Mouse (Mus musculus) lung, embryonic 16.5 days (tissue): Measurements from ENCODE around the gene Poc1a. TPM values are rescaled to one million over a fixed set of nuclear protein-coding genes. Genes with fewer than 3 reads are reported as not detected.

Experiments used
- ATAC-seq: fragments of 200-750 bp; cut with Nextera tagmentation; 2 replicates; pipeline ENCODE4 v1.8.0; 2017; ENCODE audit warnings: low read depth, mild to moderate bottlenecking, moderate library complexity
- H3K27ac ChIP-seq: fragments of 300-500 bp; sonication (generic); 2 replicates; pipeline ENCODE4 v1.5.1; 2014; ENCODE audit warnings: mild to moderate bottlenecking, control low read depth, low read length
- H3K27me3 ChIP-seq: fragments of 300-500 bp; sonication (generic); 2 replicates; pipeline ENCODE4 v1.6.1; 2014; ENCODE audit warnings: low read depth, low read length, mixed read lengths; ENCODE audit not compliant: control insufficient read depth, insufficient read depth
- H3K36me3 ChIP-seq: fragments of 300-500 bp; sonication (generic); 2 replicates; pipeline ENCODE4 v1.6.1; 2014; ENCODE audit warnings: low read length; ENCODE audit not compliant: control insufficient read depth, insufficient read depth
- H3K4me1 ChIP-seq: fragments of 300-500 bp; sonication (generic); replicated peaks from 2 replicates; pipeline ENCODE4 v1.6.1; 2014; ENCODE audit warnings: low read length, mixed read lengths; ENCODE audit not compliant: control insufficient read depth, insufficient read depth
- H3K4me2 ChIP-seq: fragments of 300-500 bp; sonication (generic); 2 replicates; pipeline ENCODE4 v1.6.1; 2014; ENCODE audit warnings: low read depth, low read length, control low read depth
- H3K4me3 ChIP-seq: fragments of 300-500 bp; sonication (generic); 2 replicates; pipeline ENCODE4 v1.5.1; 2014; ENCODE audit warnings: mild to moderate bottlenecking, low read length, control low read depth
- H3K9ac ChIP-seq: fragments of 300-500 bp; sonication (generic); 2 replicates; pipeline ENCODE4 v1.6.1; 2014; ENCODE audit warnings: low read length, control low read depth
- H3K9me3 ChIP-seq: fragments of 300-500 bp; sonication (generic); 2 replicates; pipeline ENCODE4 v1.6.1; 2016; ENCODE audit warnings: low read length; ENCODE audit not compliant: control insufficient read depth
- WGBS: fragments of 180-500 bp; shearing (Covaris S2); extraction: QIAGEN DNeasy Blood & Tissue Kit; methylation state at CpG from one replicate; pipeline ENCODE4 v1.1.7; 2014; 5-methylcytosine and 5-hydroxymethylcytosine counted together
- polyA plus RNA-seq: library from polyadenylated mRNA; unstranded; fragments of >200 nt; fragmentation: Nextera tagmentation; extraction: Ambion mirVana; gene quantifications from 2 replicates; pipeline ENCODE4 v1.2.1, GENCODE M21; 2015

The Poc1a gene
- polyA plus RNA-seq, 1 experiment from 2014 or later, result 32.3 TPM

- Histone ChIP-seq H3K27ac (no peak overlapping the region), H3K4me2 (no peak overlapping the region), H3K9ac (no peak overlapping the region), H3K36me3 (no peaks in the 10 kb centered on the region), H3K27me3 (no peaks in the 10 kb centered on the region), H3K4me1 (peaks cover 12% of the 10 kb centered on the region), H3K4me3 (no peak overlapping the region), H3K9me3 (no peaks in the 10 kb centered on the region)
- no peak for ATAC-seq
- WGBS, result 74% methylated on average over 3 of the region's 3 CpGs
Observed at GRCm38 (mm10) chr9:106314196-106314595, 33.3 kb downstream of the Poc1a start.

- H3K36me3 ChIP-seq, result no peaks in the 10 kb centered on the region
- no peak overlapping the region for H3K4me3 ChIP-seq
- H3K9ac ChIP-seq, result no peak overlapping the region
- H3K4me2 ChIP-seq, result no peak overlapping the region
- ATAC-seq, result peak; percentile 46
- WGBS, result 38% methylated on average over 2 of the region's 2 CpGs
- H3K9me3 ChIP-seq, result no peaks in the 10 kb centered on the region
- H3K27ac ChIP-seq, result no peak overlapping the region
- no peaks in the 10 kb centered on the region for H3K27me3 ChIP-seq
- H3K4me1 ChIP-seq, result peaks cover 19% of the 10 kb centered on the region
Observed at GRCm38 (mm10) chr9:106318074-106318473, 37.2 kb downstream of the Poc1a start.

GRCm38 (mm10) chr9:106319095-106319494 is 38.2 kb downstream of the Poc1a start:
- Histone ChIP-seq H3K4me3 (no peak overlapping the region), H3K9me3 (no peaks in the 10 kb centered on the region), H3K27me3 (no peaks in the 10 kb centered on the region), H3K36me3 (no peaks in the 10 kb centered on the region), H3K4me1 (peaks cover 22% of the 10 kb centered on the region), H3K4me2 (no peak overlapping the region), H3K9ac (no peak overlapping the region), H3K27ac (no peak overlapping the region)
- ATAC-seq, result no peak
- 47% methylated on average over 2 of the region's 2 CpGs for WGBS

GRCm38 (mm10) chr9:106322497-106322896 is 41.6 kb downstream of the Poc1a start:
- no peaks in the 10 kb centered on the region for H3K36me3 ChIP-seq
- H3K4me3 ChIP-seq, result no peak overlapping the region
- H3K9me3 ChIP-seq, result no peaks in the 10 kb centered on the region
- no peak overlapping the region for H3K27ac ChIP-seq
- no peak overlapping the region for H3K4me2 ChIP-seq
- H3K4me1 ChIP-seq, result peaks cover 34% of the 10 kb centered on the region
- H3K9ac ChIP-seq, result no peak overlapping the region
- H3K27me3 ChIP-seq, result no peaks in the 10 kb centered on the region
- 77% methylated on average over 3 of the region's 3 CpGs for WGBS
- ATAC-seq, result no peak

- peaks cover 29% of the 10 kb centered on the region for H3K4me1 ChIP-seq
- no peak overlapping the region for H3K4me3 ChIP-seq
- no peaks in the 10 kb centered on the region for H3K27me3 ChIP-seq
- peak; percentile 77 for ATAC-seq
- WGBS, result 39% methylated on average over 8 of the region's 8 CpGs
- no peaks in the 10 kb centered on the region for H3K9me3 ChIP-seq
- peak overlapping the region; percentile 89 for H3K27ac ChIP-seq
- no peak overlapping the region for H3K4me2 ChIP-seq
- H3K9ac ChIP-seq, result no peak overlapping the region
- no peaks in the 10 kb centered on the region for H3K36me3 ChIP-seq
Observed at GRCm38 (mm10) chr9:106326241-106326640, 45.4 kb downstream of the Poc1a start.

- no peaks in the 10 kb centered on the region for H3K36me3 ChIP-seq
- WGBS, result 61% methylated on average over 8 of the region's 8 CpGs
- no peak overlapping the region for H3K4me2 ChIP-seq
- no peak overlapping the region for H3K4me3 ChIP-seq
- H3K9ac ChIP-seq, result no peak overlapping the region
- peaks cover 29% of the 10 kb centered on the region for H3K4me1 ChIP-seq
- ATAC-seq, result no peak
- H3K27ac ChIP-seq, result peak overlapping the region; percentile 89
- no peaks in the 10 kb centered on the region for H3K27me3 ChIP-seq
- H3K9me3 ChIP-seq, result no peaks in the 10 kb centered on the region
Observed at GRCm38 (mm10) chr9:106327125-106327809, 46.4 kb downstream of the Poc1a start.

- 45% methylated on average over 7 of the region's 7 CpGs for WGBS
Observed at GRCm38 (mm10) chr9:106328068-106328610, 47.3 kb downstream of the Poc1a start.

GRCm38 (mm10) chr9:106328772-106329511 is 48.1 kb downstream of the Poc1a start:
- WGBS, result 56% methylated on average over 5 of the region's 5 CpGs
- peak overlapping the region; percentile 60 for H3K27ac ChIP-seq
- no peak overlapping the region for H3K4me3 ChIP-seq
- 0 out of 2 replicates have a peak overlapping the region, but pooled peaks have one; percentile 10 for H3K9ac ChIP-seq
- H3K27me3 ChIP-seq, result no peaks in the 10 kb centered on the region
- H3K4me1 ChIP-seq, result peaks cover 23% of the 10 kb centered on the region
- no peaks in the 10 kb centered on the region for H3K36me3 ChIP-seq
- H3K4me2 ChIP-seq, result no peak overlapping the region
- no peak for ATAC-seq
- no peaks in the 10 kb centered on the region for H3K9me3 ChIP-seq

More at GRCm38 (mm10) chr9:106328068-106328610, 47.3 kb downstream of the Poc1a start:
- no peak overlapping the region for H3K9ac ChIP-seq
- no peak overlapping the region for H3K4me3 ChIP-seq
- peak overlapping the region; percentile 89 for H3K27ac ChIP-seq
- no peaks in the 10 kb centered on the region for H3K9me3 ChIP-seq
- H3K4me1 ChIP-seq, result peaks cover 25% of the 10 kb centered on the region
- no peaks in the 10 kb centered on the region for H3K27me3 ChIP-seq
- ATAC-seq, result peak; percentile 74
- no peak overlapping the region for H3K4me2 ChIP-seq
- H3K36me3 ChIP-seq, result no peaks in the 10 kb centered on the region

GRCm38 (mm10) chr9:106332746-106333145 is 51.9 kb downstream of the Poc1a start:
- H3K9ac ChIP-seq, result no peak overlapping the region
- no peak for ATAC-seq
- no peak overlapping the region for H3K4me3 ChIP-seq
- H3K27me3 ChIP-seq, result no peaks in the 10 kb centered on the region
- H3K9me3 ChIP-seq, result no peaks in the 10 kb centered on the region
- no peak overlapping the region for H3K4me2 ChIP-seq
- 68% methylated on average over 3 of the region's 3 CpGs for WGBS
- peaks cover 8% of the 10 kb centered on the region for H3K4me1 ChIP-seq
- no peaks in the 10 kb centered on the region for H3K36me3 ChIP-seq
- H3K27ac ChIP-seq, result no peak overlapping the region
